Mouse (Mus musculus): ENCODE results near the gene Ralgapa2.

DNA sequence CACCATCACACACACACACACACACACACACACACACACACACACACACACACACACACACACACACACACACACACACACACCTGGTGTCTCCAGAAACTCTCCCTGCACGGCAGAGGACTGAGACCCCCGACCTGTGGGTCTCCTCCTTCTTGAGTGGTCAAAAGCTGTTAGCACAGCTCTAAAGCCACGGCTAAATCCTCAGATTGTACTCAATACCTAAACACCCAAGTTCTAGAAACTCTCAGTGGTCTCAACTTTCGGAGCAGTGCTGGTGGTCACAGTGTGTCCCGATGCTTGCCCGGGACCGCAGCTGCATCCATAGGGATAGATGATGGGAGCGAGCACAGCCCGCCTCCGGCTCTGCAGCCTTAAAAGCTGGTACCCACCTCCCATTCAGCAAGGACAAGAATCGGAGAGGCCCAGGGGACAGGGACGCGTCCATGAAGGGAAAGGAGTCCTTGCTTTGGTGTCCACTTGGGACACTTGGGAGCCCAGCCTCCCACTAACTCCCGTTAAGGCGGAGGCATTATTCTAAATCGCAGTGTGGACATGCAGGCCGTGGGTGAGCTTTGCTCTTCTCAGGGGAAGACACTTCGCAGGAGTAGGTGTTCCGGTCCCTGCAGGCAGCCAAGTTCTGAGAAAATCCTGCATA is 293.1 kb downstream of the Ralgapa2 start:
- no peak for TF ChIP-seq MAX (IDR thresholded peaks at IDR 0.05; ENCODE audit: low read length)
- TF ChIP-seq GATA1 (IDR thresholded peaks at IDR 0.05; ENCODE audit: low read depth, low read length): no peak
- no peak for TF ChIP-seq CTCF (IDR thresholded peaks at IDR 0.05 in 2 of 3, conservative IDR thresholded peaks at IDR 0.05 in 1 of 3; ENCODE audit: control insufficient read depth in 1 of 3, insufficient read depth in 1 of 3, low read depth in 2 of 3, low read length in 3 of 3, poor library complexity in 1 of 3, severe bottlenecking in 1 of 3)
